Mouse (Mus musculus) kidney, adult 2 months (tissue): ENCODE results near the gene 1110004F10Rik.

Source experiments
- CTCF ChIP-seq: fragments of 200-500 bp; conservative IDR thresholded peaks from 2 replicates; pipeline ENCODE4 v1.5.1; 2011; ENCODE audit warnings: low read depth, mild to moderate bottlenecking, control low read depth, low read length, moderate library complexity, mixed read lengths; ENCODE audit not compliant: insufficient read depth, insufficient read length
- POLR2A ChIP-seq: fragments of 200-500 bp; IDR thresholded peaks from one replicate; pipeline ENCODE4 v1.6.1; 2011; ENCODE audit warnings: low read depth, low read length, control low read depth

- TF ChIP-seq CTCF (no peak), POLR2A (no peak)
Observed at GRCm38 (mm10) chr7:116040470-116041019, 1.3 kb downstream of the 1110004F10Rik start.
